Mouse (Mus musculus) naive thymus-derived CD4-positive, alpha-beta T cell, adult 5 months (primary cell): Measurements from ENCODE around the gene Ccdc70. TPM values are rescaled to one million over a fixed set of nuclear protein-coding genes. Genes with fewer than 3 reads are reported as not detected.

Source experiments
- polyA plus RNA-seq: library from polyadenylated mRNA; unstranded; fragments of 100-300 nt; shearing (Covaris generic); gene quantifications from one replicate; pipeline ENCODE4 v1.2.1, GENCODE M21; 2017

The Ccdc70 gene
- not detected for polyA plus RNA-seq

DNA sequence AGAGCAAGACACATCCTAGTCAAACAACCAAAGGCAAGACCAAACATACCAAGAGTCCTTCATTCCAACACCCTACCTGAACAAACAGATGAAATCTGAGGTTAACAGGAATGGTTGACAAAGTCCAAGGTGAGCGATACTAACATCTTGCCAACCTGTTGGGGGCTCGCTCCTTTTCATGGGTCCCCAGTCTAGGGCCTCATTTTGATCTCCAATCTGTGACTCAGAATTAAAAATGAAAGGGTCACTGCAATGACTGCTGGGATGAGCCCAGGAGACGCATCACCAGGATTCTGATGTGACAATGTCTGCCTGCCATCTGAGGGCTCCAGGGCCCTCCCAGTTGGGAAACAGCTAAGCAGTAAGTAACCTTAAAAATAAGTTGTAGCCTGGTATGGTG is at the start of gene Ccdc70:
Ccdc70 (plus strand) TSS at position 301 of the 400 bp plus-strand sequence.

DNA sequence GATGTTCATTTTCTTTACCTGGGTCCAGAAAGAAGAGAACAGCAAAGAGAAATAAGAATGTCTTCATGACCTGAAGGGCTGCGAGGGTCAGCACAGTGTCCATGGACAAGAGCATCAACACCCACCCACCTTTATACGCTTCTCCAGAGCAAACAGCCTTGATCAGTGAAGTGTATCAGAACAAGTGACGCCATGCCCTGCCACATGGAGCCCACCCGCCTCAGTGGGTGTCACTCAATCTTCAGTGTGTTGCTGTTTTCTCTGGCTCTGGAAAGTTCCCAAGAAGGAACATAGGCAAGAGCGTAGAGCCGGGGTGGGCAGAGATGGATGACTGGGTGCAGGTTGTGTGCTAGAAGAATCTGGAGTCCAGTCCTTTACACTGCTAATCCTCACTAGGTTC is 37.0 kb upstream of the Ccdc70 start, which contains the start of gene Defb15:
Defb15 (minus strand) TSS at position 101 of the 400 bp plus-strand sequence.

DNA sequence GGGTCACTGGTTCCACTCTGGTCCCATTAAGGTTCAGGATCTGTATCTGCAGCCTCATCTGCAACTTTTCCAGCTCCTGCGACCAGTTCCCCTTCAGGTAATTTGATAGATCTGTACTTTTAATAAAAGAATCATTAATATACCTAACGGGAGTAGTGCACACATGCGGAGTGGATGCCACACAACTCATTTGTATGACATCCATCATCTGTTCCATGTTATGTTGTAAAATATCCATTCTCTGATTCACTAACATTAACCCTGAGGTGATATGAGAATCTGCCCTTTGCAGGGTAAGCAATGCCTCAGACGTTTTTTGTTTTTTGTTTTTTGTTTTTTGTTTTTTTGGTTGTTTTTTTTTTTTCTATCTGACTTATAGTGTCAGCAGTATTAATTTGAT is 31.5 kb upstream of the Ccdc70 start, which contains the start of gene Defb35:
Defb35 (plus strand) TSS at position 301 of the 400 bp plus-strand sequence.

GRCm38 (mm10) chr8:21946462-21946861 is 23.1 kb upstream of the Ccdc70 start, which contains the start of gene Defb13:
TSS of gene Defb13 (plus strand) at chr8:21946762.

GRCm38 (mm10) chr8:21958414-21958813 is 11.2 kb upstream of the Ccdc70 start, which contains the start of gene Fam90a1a:
TSS of gene Fam90a1a (plus strand) at chr8:21958714.

Other genes with a start within 250 kb of the Ccdc70 start
- gene Defa24, start 235.3 kb upstream of the Ccdc70 start, polyA plus RNA-seq, result not detected
- not detected for gene Defb50, start 146.2 kb upstream of the Ccdc70 start, polyA plus RNA-seq
- not detected for gene Defb2, start 129.8 kb upstream of the Ccdc70 start, polyA plus RNA-seq
- not detected for gene Defb10, start 110.9 kb upstream of the Ccdc70 start, polyA plus RNA-seq
- gene Defb9, start 84.4 kb upstream of the Ccdc70 start, polyA plus RNA-seq, result not detected
- gene Defb11, start 63.4 kb upstream of the Ccdc70 start, polyA plus RNA-seq, result not detected
- not detected for gene Defb15, start 37.1 kb upstream of the Ccdc70 start, polyA plus RNA-seq
- not detected for gene Defb35, start 31.4 kb upstream of the Ccdc70 start, polyA plus RNA-seq
- gene Defb13, start 23.0 kb upstream of the Ccdc70 start, polyA plus RNA-seq, result not detected
- not detected for gene Fam90a1a, start 11.1 kb upstream of the Ccdc70 start, polyA plus RNA-seq
- gene Atp7b, start 90.5 kb downstream of the Ccdc70 start, polyA plus RNA-seq, result 0.12 TPM
- 8.2 TPM for gene Alg11, start 90.9 kb downstream of the Ccdc70 start, polyA plus RNA-seq
- not detected for gene Nek5, start 155.3 kb downstream of the Ccdc70 start, polyA plus RNA-seq
- gene Nek3, start 196.7 kb downstream of the Ccdc70 start, polyA plus RNA-seq, result 5.5 TPM
- gene Ckap2, start 216.0 kb downstream of the Ccdc70 start, polyA plus RNA-seq, result 0.92 TPM
- 38.8 TPM for gene Vps36, start 223.0 kb downstream of the Ccdc70 start, polyA plus RNA-seq